Mouse (Mus musculus) thymus, adult 18-20 months (tissue): Measurements from ENCODE around the gene Mrpl39.

Source experiments
- DNase-seq, 2 experiments: peaks; one replicate each; pipeline ENCODE4 v3.0.0; 2022; ENCODE audit warnings: mixed read lengths in 2 of 2

The Mrpl39 gene

DNA sequence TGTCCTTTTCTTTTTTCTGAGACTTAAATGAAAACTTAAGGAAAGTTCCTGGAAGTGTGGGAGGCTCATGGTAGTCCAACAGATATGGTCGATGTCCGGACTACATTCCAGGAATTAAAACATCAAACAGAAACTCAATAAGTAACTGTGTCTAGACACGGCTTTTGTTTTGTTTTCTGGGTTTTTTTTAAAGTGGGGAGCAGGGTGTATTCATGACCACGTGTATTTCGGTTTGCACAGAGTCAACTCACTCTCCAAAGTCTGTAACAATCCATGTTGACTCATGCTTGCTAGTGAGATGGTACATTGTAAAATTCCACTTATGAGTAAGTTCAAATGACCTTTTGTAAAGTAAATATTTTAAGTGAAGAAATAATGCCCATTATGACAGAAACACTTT lies 54.8 kb downstream of the Mrpl39 start:
- no peak for DNase-seq

DNA sequence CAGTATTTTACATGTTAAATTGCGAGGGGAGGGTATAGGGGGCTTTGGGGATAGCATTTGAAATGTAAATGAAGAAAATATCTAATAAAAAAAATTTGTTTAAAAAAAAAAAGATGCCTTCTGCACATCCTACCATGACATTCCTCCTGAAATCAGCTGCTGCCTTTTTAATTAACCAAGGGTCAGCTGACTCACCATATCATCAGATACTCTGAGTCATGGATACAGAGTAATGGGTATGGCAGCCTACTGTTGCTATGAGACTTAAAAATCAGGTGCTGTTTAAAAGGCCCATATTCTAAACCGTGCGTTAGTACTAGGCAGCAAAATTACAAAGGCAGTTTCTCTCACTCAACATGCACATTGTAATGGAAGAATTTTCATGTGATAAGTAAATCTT lies 58.2 kb downstream of the Mrpl39 start:
- no peak for DNase-seq
